ENCODE assay signal across 21 mouse cellular contexts in the genomic region with DNA sequence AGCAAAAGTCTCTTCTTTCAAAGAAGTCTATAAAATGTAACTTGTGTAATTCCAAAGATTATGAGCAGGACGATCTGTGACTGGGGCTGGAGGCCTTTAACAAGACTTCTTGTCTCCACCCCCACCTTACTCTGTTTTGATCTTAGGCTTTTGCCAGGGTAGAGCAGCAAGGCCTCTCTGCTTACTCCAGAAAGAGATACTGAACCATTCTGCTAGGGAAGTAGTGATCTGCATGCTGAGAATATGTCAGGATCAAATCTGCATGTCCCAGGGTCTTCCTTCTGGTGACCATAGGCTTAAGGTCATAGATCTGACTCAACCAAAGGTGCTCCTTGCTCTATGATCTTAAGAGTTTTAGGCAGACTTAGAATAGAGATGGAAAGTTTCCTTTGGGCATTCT.
A peak's percentile ranks its signal among the peaks of the same experiment; 100 is the strongest.
DNase-seq lines count a peak whose midpoint lies in the region; ATAC-seq and TF ChIP-seq lines count a peak whose summit lies in the region.
"Had no signal": no experiment of that assay in that cellular context is flagged by ENCODE, and none has a peak within 500 bp of the region (broad histone marks: within the 10 kb centered on the region; RNA-seq: fewer than 3 reads in every experiment).

No protein-coding gene starts in this region.

- H3K4me3 ChIP-seq in heart, embryonic 13.5 days, result no peak overlapping the region
- H3K4me3 ChIP-seq in heart, embryonic 11.5 days (ENCODE audit: low read depth, low read length), result no peak overlapping the region
- H3K4me3 ChIP-seq in lung, postnatal 0 days (ENCODE audit: low read depth, low read length), result no peak overlapping the region
- H3K4me3 ChIP-seq: embryonic facial prominence, embryonic 15.5 days; erythroblast, embryonic 14.5 days; forebrain, embryonic 15.5 days; hindbrain, embryonic 13.5 days; intestine, embryonic 15.5 days had no signal

- WGBS in heart, embryonic 13.5 days, result 47% methylated on average over 1 of the region's 1 CpGs
- WGBS in heart, embryonic 11.5 days (ENCODE audit: insufficient replicate concordance), result 60% methylated on average over 1 of the region's 1 CpGs
- WGBS in lung, postnatal 0 days, result 65% methylated on average over 1 of the region's 1 CpGs

- no peak overlapping the region for H3K9ac ChIP-seq in heart, embryonic 13.5 days
- no peak overlapping the region for H3K9ac ChIP-seq in heart, embryonic 11.5 days (ENCODE audit: low read depth, low read length)
- H3K9ac ChIP-seq in lung, postnatal 0 days (replicated peaks; ENCODE audit: low read depth), result no peak overlapping the region
- H3K9ac ChIP-seq: embryonic facial prominence, embryonic 15.5 days; forebrain, embryonic 15.5 days; hindbrain, embryonic 13.5 days; intestine, embryonic 15.5 days had no signal

- H3K4me2 ChIP-seq in heart, embryonic 13.5 days, result no peak overlapping the region
- H3K4me2 ChIP-seq in heart, embryonic 11.5 days, result no peak overlapping the region
- no peak overlapping the region for H3K4me2 ChIP-seq in lung, postnatal 0 days (replicated peaks; ENCODE audit: low read depth, low read length)
- H3K4me2 ChIP-seq: embryonic facial prominence, embryonic 15.5 days; forebrain, embryonic 15.5 days; hindbrain, embryonic 13.5 days; intestine, embryonic 15.5 days had no signal

- H3K36me3 ChIP-seq in heart, embryonic 13.5 days, result no peaks in the 10 kb centered on the region
- no peaks in the 10 kb centered on the region for H3K36me3 ChIP-seq in heart, embryonic 11.5 days (ENCODE audit: control insufficient read depth, insufficient read depth, low read length)
- H3K36me3 ChIP-seq in lung, postnatal 0 days (ENCODE audit: insufficient read depth, low read length), result no peaks in the 10 kb centered on the region
- H3K36me3 ChIP-seq: embryonic facial prominence, embryonic 15.5 days; forebrain, embryonic 15.5 days; hindbrain, embryonic 13.5 days; intestine, embryonic 15.5 days had no signal

- H3K27me3 ChIP-seq in heart, embryonic 13.5 days (replicated peaks), result no peaks in the 10 kb centered on the region
- no peaks in the 10 kb centered on the region for H3K27me3 ChIP-seq in heart, embryonic 11.5 days (ENCODE audit: control insufficient read depth, insufficient read depth, low read length)
- H3K27me3 ChIP-seq in lung, postnatal 0 days (replicated peaks; ENCODE audit: insufficient read depth, low read length), result no peaks in the 10 kb centered on the region
- H3K27me3 ChIP-seq: embryonic facial prominence, embryonic 15.5 days; intestine, embryonic 15.5 days had no signal

- no peak for TF ChIP-seq CTCF in lung, postnatal 0 days (IDR thresholded peaks at IDR 0.05)

- peak overlapping the region; percentile 30; the same call in 1 of the 2 replicates for H3K27ac ChIP-seq in heart, embryonic 13.5 days (replicated peaks)
- H3K27ac ChIP-seq in heart, embryonic 11.5 days (ENCODE audit: low read depth, low read length), result no peak overlapping the region
- 0 out of 2 replicates have a peak overlapping the region, but pooled peaks have one; percentile 16 for H3K27ac ChIP-seq in lung, postnatal 0 days (ENCODE audit: low read length)
- H3K27ac ChIP-seq: embryonic facial prominence, embryonic 15.5 days; forebrain, embryonic 15.5 days; hindbrain, embryonic 13.5 days; hindbrain, postnatal 0 days; intestine, embryonic 15.5 days had no signal

- DNase-seq in CD4-positive, CD25-positive, alpha-beta regulatory T cell, adult 2 months (ENCODE audit: low read depth, low spot score), result peak; percentile 38
- DNase-seq in lung, postnatal 0 days (ENCODE audit: low spot score), result no peak
- no peak for DNase-seq in lung, postnatal 14 days
- peak; percentile 34 for DNase-seq in induced T-regulatory cell, adult 2 months (ENCODE audit: low read depth)
- DNase-seq in retina, embryonic 14.5 days (ENCODE audit: low spot score), result no peak
- DNase-seq: adrenal gland, adult 2 months; adrenal gland, postnatal 25 days; B cell, adult 2 months; cerebellum, adult 2 months; cerebellum, postnatal 10 days; gastrocnemius, postnatal 14 days; kidney, adult 18-20 months had no signal

- ATAC-seq in CD4-positive, CD25-positive, alpha-beta regulatory T cell, adult 4 months, result no peak
- no peak for ATAC-seq in heart, embryonic 13.5 days (ENCODE audit: extremely low read depth, insufficient number of reproducible peaks, low FRiP score, low TSS enrichment)
- ATAC-seq in heart, embryonic 11.5 days (replicated peaks; ENCODE audit: insufficient number of reproducible peaks, low FRiP score, low TSS enrichment), result no peak
- no peak for ATAC-seq in lung, postnatal 0 days
- ATAC-seq: forebrain, embryonic 15.5 days; hindbrain, postnatal 0 days had no signal

- H3K9me3 ChIP-seq in heart, embryonic 13.5 days, result no peaks in the 10 kb centered on the region
- no peaks in the 10 kb centered on the region for H3K9me3 ChIP-seq in heart, embryonic 11.5 days (replicated peaks; ENCODE audit: control insufficient read depth, low read length)
- no peaks in the 10 kb centered on the region for H3K9me3 ChIP-seq in lung, postnatal 0 days (ENCODE audit: low read length)
- H3K9me3 ChIP-seq: embryonic facial prominence, embryonic 15.5 days; forebrain, embryonic 15.5 days; hindbrain, embryonic 13.5 days; intestine, embryonic 15.5 days had no signal

- TF ChIP-seq EP300 in lung, postnatal 0 days (IDR thresholded peaks at IDR 0.05), result no peak

- peaks cover 31% of the 10 kb centered on the region for H3K4me1 ChIP-seq in heart, embryonic 13.5 days
- H3K4me1 ChIP-seq in heart, embryonic 11.5 days (ENCODE audit: control insufficient read depth, insufficient read depth, low read length), result peaks cover 6% of the 10 kb centered on the region; the same call in 1 of the 2 replicates
- no peaks in the 10 kb centered on the region for H3K4me1 ChIP-seq in lung, postnatal 0 days (ENCODE audit: insufficient read depth, low read depth, low read length)
- H3K4me1 ChIP-seq: forebrain, embryonic 15.5 days; hindbrain, embryonic 13.5 days had no signal

Comparison
In these comparisons a context has a peak if more than half of its experiments do, and no peak if none do; other contexts are left out.
1. DNase-seq: peak in CD4-positive, CD25-positive, alpha-beta regulatory T cell, adult 2 months (single experiment) and induced T-regulatory cell, adult 2 months (single experiment); none in lung, postnatal 0 days (single experiment), lung, postnatal 14 days (single experiment) and retina, embryonic 14.5 days (single experiment).